Mouse (Mus musculus) limb, embryonic 13.5 days (tissue): ENCODE data around the gene Podn. TPM values are rescaled to one million over a fixed set of nuclear protein-coding genes. Genes with fewer than 3 reads are reported as not detected.

Experiments
- ATAC-seq: fragments of 200-750 bp; cut with Nextera tagmentation; 2 replicates; pipeline ENCODE4 v1.8.0; 2017; ENCODE audit warnings: low read depth, moderate number of reproducible peaks, moderate TSS enrichment; ENCODE audit not compliant: low FRiP score
- H3K27ac ChIP-seq: fragments of 300-500 bp; sonication (generic); 2 replicates; pipeline ENCODE4 v1.5.1; 2015; ENCODE audit warnings: inconsistent platforms, mild to moderate bottlenecking, moderate library complexity
- H3K27me3 ChIP-seq: fragments of 300-500 bp; sonication (generic); 2 replicates; pipeline ENCODE4 v1.6.1; 2015; ENCODE audit warnings: mild to moderate bottlenecking, inconsistent platforms
- H3K36me3 ChIP-seq: fragments of 300-500 bp; sonication (generic); 2 replicates; pipeline ENCODE4 v1.6.1; 2015; ENCODE audit warnings: inconsistent platforms, mild to moderate bottlenecking, moderate library complexity
- H3K4me1 ChIP-seq: fragments of 300-500 bp; sonication (generic); 2 replicates; pipeline ENCODE4 v1.6.1; 2015; ENCODE audit warnings: inconsistent platforms
- H3K4me2 ChIP-seq: fragments of 300-500 bp; sonication (generic); replicated peaks from 2 replicates; pipeline ENCODE4 v1.6.1; 2015; ENCODE audit warnings: inconsistent platforms, mild to moderate bottlenecking, moderate library complexity
- H3K4me3 ChIP-seq: fragments of 300-500 bp; sonication (generic); 2 replicates; pipeline ENCODE4 v1.5.1; 2015; ENCODE audit warnings: moderate library complexity, mild to moderate bottlenecking, inconsistent platforms
- H3K9ac ChIP-seq: fragments of 300-500 bp; sonication (generic); 2 replicates; pipeline ENCODE4 v1.6.1; 2015; ENCODE audit warnings: mild to moderate bottlenecking, inconsistent platforms
- H3K9me3 ChIP-seq: fragments of 300-500 bp; sonication (generic); 2 replicates; pipeline ENCODE4 v1.6.1; 2016; ENCODE audit warnings: inconsistent platforms
- WGBS: fragments of 180-500 bp; shearing (Covaris S2); methylation state at CpG from one replicate; pipeline ENCODE4 v1.1.7; 2015; 5-methylcytosine and 5-hydroxymethylcytosine counted together
- microRNA-seq: library from miRNA; unstranded; fragments of <30 nt; microRNA quantifications from one replicate; pipeline ENCODE4, GENCODE M21; 2016
- polyA plus RNA-seq: library from polyadenylated mRNA; unstranded; fragments of >200 nt; fragmentation: Nextera tagmentation; extraction: Ambion mirVana; gene quantifications from 2 replicates; pipeline ENCODE4 v1.2.1, GENCODE M21; 2015

Podn gene
- polyA plus RNA-seq, 1 experiment from 2014 or later = 1.0 TPM

DNA sequence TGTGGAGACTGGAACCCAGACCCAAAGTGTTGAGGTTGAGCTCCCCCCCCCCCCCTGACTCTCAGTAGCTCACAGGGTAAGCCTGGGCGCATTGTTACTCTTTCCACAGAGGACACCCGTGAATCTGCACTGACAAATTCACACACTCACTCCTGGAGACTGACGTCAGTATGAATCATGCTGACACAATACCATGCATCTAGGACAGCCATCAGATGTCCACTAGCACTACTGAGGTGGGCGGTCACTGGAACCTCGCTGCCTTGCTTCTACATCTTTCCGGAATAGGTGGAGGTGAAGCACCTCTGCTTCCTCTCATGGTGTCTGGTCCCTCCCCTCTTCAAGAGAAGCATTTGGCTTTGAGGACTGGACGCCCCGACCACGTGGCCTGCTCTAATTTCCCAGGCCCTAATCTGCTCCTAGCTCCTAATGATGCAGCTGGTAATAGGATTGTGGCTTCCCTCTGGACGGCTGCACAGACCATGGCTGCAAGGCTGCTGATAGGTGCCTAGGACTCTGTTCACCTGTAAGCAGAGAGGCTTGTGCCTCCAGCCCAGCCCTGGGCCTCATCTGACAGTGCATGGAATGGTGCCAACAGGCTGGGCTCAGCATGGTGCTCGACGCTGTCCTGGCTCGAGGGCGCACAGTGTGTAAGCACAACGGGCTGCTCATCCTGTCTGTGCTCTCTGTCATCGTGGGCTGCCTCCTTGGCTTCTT is 128.1 kb downstream of the Podn start, which contains the start of gene Slc1a7:
Gene Slc1a7, plus strand, starts transcription at position 367 of the 717 bp plus-strand sequence.
- H3K9ac ChIP-seq = no peak within 1 kb of the TSS
- no peaks in the 10 kb centered on the region for H3K9me3 ChIP-seq
- H3K4me3 ChIP-seq = no peak within 1 kb of the TSS
- no peak within 1 kb of the TSS for H3K27ac ChIP-seq
- H3K36me3 ChIP-seq = no peaks in the 10 kb centered on the region
- H3K27me3 ChIP-seq = no peaks in the 10 kb centered on the region
- 81% methylated on average over 16 of the region's 16 CpGs for WGBS
- no peak for ATAC-seq
- H3K4me2 ChIP-seq = no peak within 1 kb of the TSS
- H3K4me1 ChIP-seq = no peaks in the 10 kb centered on the region

DNA sequence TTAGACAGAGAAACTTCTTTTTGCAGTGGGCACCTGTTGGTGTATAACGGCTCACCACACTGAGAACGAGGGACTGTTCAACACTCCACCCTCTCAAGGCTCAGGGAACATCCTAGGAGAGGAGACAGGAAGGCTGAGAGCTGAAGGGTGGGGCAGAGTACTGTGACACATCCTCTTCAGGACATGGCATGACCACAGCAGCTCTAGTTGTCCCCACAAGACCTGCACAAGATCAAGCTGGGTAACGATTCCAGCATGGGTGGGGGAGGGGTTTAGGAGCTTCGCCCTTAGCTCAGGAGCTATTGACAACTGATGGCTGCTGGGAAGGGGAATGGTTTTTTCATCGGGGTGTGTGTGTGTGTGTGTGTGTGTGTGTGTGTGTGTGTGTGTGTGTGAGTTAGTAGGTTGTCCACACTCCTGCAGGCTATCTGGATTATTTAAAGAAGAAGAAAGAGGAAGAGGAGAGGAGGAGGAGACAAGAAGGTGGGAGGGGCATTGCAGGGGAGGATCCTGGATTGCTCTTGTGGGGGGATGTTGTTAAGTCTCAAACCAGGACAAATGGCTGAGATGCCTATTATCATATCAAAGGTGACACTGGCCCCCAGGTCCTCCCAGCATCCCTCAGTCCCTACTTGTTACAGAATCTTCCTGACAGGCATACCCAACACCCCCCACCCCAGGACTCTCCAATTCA is 129.7 kb downstream of the Podn start:
- H3K4me3 ChIP-seq = no peak overlapping the region
- H3K4me1 ChIP-seq = peaks cover 13% of the 10 kb centered on the region
- 49% methylated on average over 5 of the region's 5 CpGs for WGBS
- no peak for ATAC-seq
- H3K27ac ChIP-seq = no peak overlapping the region
- H3K36me3 ChIP-seq = no peaks in the 10 kb centered on the region
- no peaks in the 10 kb centered on the region for H3K9me3 ChIP-seq
- no peak overlapping the region for H3K4me2 ChIP-seq
- H3K9ac ChIP-seq = no peak overlapping the region
- no peaks in the 10 kb centered on the region for H3K27me3 ChIP-seq

Small RNA genes lying within 50 kb of the gene (microRNA-seq; reads per million reads assigned to microRNA genes)
- not detected for gene Mir6397

Other genes with a start within 250 kb of the Podn start
- gene Magoh, start 216.7 kb downstream of the Podn start, polyA plus RNA-seq = 212 and 216 TPM in 2 replicates
- gene 0610037L13Rik, start 206.6 kb downstream of the Podn start, polyA plus RNA-seq = 148 and 152 TPM in 2 replicates
- 27.1 and 27.4 TPM in 2 replicates for gene Cpt2, start 172.8 kb downstream of the Podn start, polyA plus RNA-seq
- gene Slc1a7, start 128.1 kb downstream of the Podn start, polyA plus RNA-seq = not detected in 2 replicates
- gene Scp2, start 48.6 kb upstream of the Podn start, polyA plus RNA-seq = 157 and 168 TPM in 2 replicates
- gene Echdc2, start 69.0 kb upstream of the Podn start, polyA plus RNA-seq = 50.1 and 50.8 TPM in 2 replicates
- gene Zyg11a, start 121.6 kb upstream of the Podn start, polyA plus RNA-seq = 0.15 and 0.18 TPM in 2 replicates
- gene Zyg11b, start 204.7 kb upstream of the Podn start, polyA plus RNA-seq = 12.2 and 14.5 TPM in 2 replicates
- gene Coa7, start 231.7 kb upstream of the Podn start, polyA plus RNA-seq = 47.2 and 49.0 TPM in 2 replicates